In the genomic region with DNA sequence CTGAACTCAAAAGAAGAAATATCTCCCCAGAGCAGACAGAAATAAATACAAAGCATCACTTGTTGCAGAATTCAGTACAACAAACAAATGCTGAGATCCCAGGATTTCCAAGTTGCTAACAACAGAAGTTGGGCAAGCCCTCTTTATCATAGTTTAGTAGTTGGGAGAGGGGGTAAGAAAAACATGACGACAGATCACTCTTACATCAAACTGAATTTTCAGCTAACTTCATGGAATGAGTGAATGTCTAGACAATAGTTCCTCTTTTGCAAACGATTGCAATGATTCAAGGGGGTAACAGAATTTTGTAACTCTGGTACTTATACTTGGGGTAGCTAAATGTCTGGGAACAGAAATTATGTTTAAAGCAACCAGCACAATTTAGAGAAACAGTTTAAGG, we compare ENCODE assay signal across 17 mouse cellular contexts. TPM values are rescaled to one million over a fixed set of nuclear protein-coding genes. Genes with fewer than 3 reads are reported as not detected.
DNase-seq lines count a peak whose midpoint lies in the region; ATAC-seq and TF ChIP-seq lines count a peak whose summit lies in the region.
"Had no signal": no experiment of that assay in that cellular context is flagged by ENCODE, and none has a peak within 500 bp of the region (broad histone marks: within the 10 kb centered on the region; RNA-seq: fewer than 3 reads in every experiment).

No protein-coding gene starts in this region.

- 44% methylated on average over 2 of the region's 2 CpGs for WGBS in lung, postnatal 0 days
- WGBS in forebrain, postnatal 0 days = 32% methylated on average over 2 of the region's 2 CpGs
- 84% methylated on average over 2 of the region's 2 CpGs for WGBS in limb, embryonic 11.5 days
- 58% methylated on average over 2 of the region's 2 CpGs for WGBS in neural tube, embryonic 14.5 days

- no peak for TF ChIP-seq CTCF in lung, postnatal 0 days (IDR thresholded peaks at IDR 0.05)
- no peak for TF ChIP-seq CTCF in forebrain, postnatal 0 days (IDR thresholded peaks at IDR 0.05; ENCODE audit: low read depth)

- TF ChIP-seq EP300 in lung, postnatal 0 days (IDR thresholded peaks at IDR 0.05) = no peak

- peaks cover 9% of the 10 kb centered on the region; the same call in 1 of the 2 replicates for H3K27me3 ChIP-seq in lung, postnatal 0 days (replicated peaks; ENCODE audit: insufficient read depth, low read length)
- H3K27me3 ChIP-seq in forebrain, postnatal 0 days (ENCODE audit: insufficient read depth, low read length) = no peaks in the 10 kb centered on the region
- peaks cover 6% of the 10 kb centered on the region; the same call in 1 of the 2 replicates for H3K27me3 ChIP-seq in limb, embryonic 11.5 days (ENCODE audit: control insufficient read depth, insufficient read depth, low read length)
- no peaks in the 10 kb centered on the region for H3K27me3 ChIP-seq in neural tube, embryonic 14.5 days (ENCODE audit: control insufficient read depth, insufficient read depth, low read length)

- H3K9ac ChIP-seq in lung, postnatal 0 days (replicated peaks; ENCODE audit: low read depth) = no peak overlapping the region
- H3K9ac ChIP-seq in forebrain, postnatal 0 days = no peak overlapping the region
- no peak overlapping the region for H3K9ac ChIP-seq in limb, embryonic 11.5 days (ENCODE audit: low read length)
- no peak overlapping the region for H3K9ac ChIP-seq in neural tube, embryonic 14.5 days (replicated peaks; ENCODE audit: low read depth, low read length)

- ATAC-seq in lung, postnatal 0 days = no peak
- ATAC-seq in forebrain, postnatal 0 days = no peak
- ATAC-seq in limb, embryonic 11.5 days (ENCODE audit: insufficient number of reproducible peaks, low FRiP score, low TSS enrichment, low read depth) = no peak
- ATAC-seq in neural tube, embryonic 14.5 days (ENCODE audit: low read depth) = no peak

- DNase-seq in lung, postnatal 0 days (ENCODE audit: low spot score) = peak; percentile 55
- no peak for DNase-seq in lung, postnatal 14 days
- DNase-seq in forebrain, postnatal 0 days = no peak
- no peak for DNase-seq in limb, embryonic 11.5 days (ENCODE audit: low spot score)
- no peak for DNase-seq in ovary, adult 18-20 months (ENCODE audit: low spot score)
- no peak for DNase-seq in spleen, postnatal 10 days (ENCODE audit: low spot score in 2 of 2)
- DNase-seq in thymus, postnatal 0 days (ENCODE audit: low spot score) = no peak
- DNase-seq: cerebellum, adult 18-20 months; gastrocnemius, postnatal 14 days; kidney, postnatal 10 days; right cerebral cortex, postnatal 14 days; thymus, postnatal 25 days had no signal

- H3K4me1 ChIP-seq in lung, postnatal 0 days (ENCODE audit: insufficient read depth, low read depth, low read length) = no peaks in the 10 kb centered on the region
- peaks cover 10% of the 10 kb centered on the region for H3K4me1 ChIP-seq in forebrain, postnatal 0 days (ENCODE audit: insufficient read depth)
- H3K4me1 ChIP-seq in limb, embryonic 11.5 days (ENCODE audit: control insufficient read depth, insufficient read depth, low read length) = no peaks in the 10 kb centered on the region
- H3K4me1 ChIP-seq in neural tube, embryonic 14.5 days (ENCODE audit: control insufficient read depth, insufficient read depth, low read length) = peaks cover 13% of the 10 kb centered on the region

- no peak overlapping the region for H3K27ac ChIP-seq in lung, postnatal 0 days (ENCODE audit: low read length)
- H3K27ac ChIP-seq in forebrain, postnatal 0 days (ENCODE audit: low read depth, low read length) = peak overlapping the region; percentile 91; the same call in 1 of the 2 replicates
- H3K27ac ChIP-seq in limb, embryonic 11.5 days (replicated peaks; ENCODE audit: low read depth, low read length) = no peak overlapping the region
- H3K27ac ChIP-seq in neural tube, embryonic 14.5 days (ENCODE audit: low read depth, low read length) = no peak overlapping the region
- H3K27ac ChIP-seq: macrophage had no signal

- no peaks in the 10 kb centered on the region for H3K36me3 ChIP-seq in lung, postnatal 0 days (ENCODE audit: insufficient read depth, low read length)
- H3K36me3 ChIP-seq in forebrain, postnatal 0 days (ENCODE audit: insufficient read depth) = no peaks in the 10 kb centered on the region
- H3K36me3 ChIP-seq in limb, embryonic 11.5 days (ENCODE audit: control insufficient read depth, insufficient read depth, low read length) = no peaks in the 10 kb centered on the region
- no peaks in the 10 kb centered on the region for H3K36me3 ChIP-seq in neural tube, embryonic 14.5 days (ENCODE audit: control insufficient read depth, insufficient read depth, low read length)
- H3K36me3 ChIP-seq: heart, embryonic 12.5 days had no signal

- H3K9me3 ChIP-seq in lung, postnatal 0 days (ENCODE audit: low read length) = no peaks in the 10 kb centered on the region
- H3K9me3 ChIP-seq in forebrain, postnatal 0 days (ENCODE audit: low read length) = no peaks in the 10 kb centered on the region
- no peaks in the 10 kb centered on the region for H3K9me3 ChIP-seq in limb, embryonic 11.5 days (ENCODE audit: control insufficient read depth, low read length)
- H3K9me3 ChIP-seq in neural tube, embryonic 14.5 days (ENCODE audit: control insufficient read depth, low read length) = no peaks in the 10 kb centered on the region
- H3K9me3 ChIP-seq: heart, embryonic 12.5 days had no signal

- no peak overlapping the region for H3K4me2 ChIP-seq in lung, postnatal 0 days (replicated peaks; ENCODE audit: low read depth, low read length)
- peak overlapping the region; percentile 68; the same call in 1 of the 2 replicates for H3K4me2 ChIP-seq in forebrain, postnatal 0 days (ENCODE audit: low read depth)
- peak overlapping the region; percentile 93 for H3K4me2 ChIP-seq in limb, embryonic 11.5 days (ENCODE audit: low read depth, severe bottlenecking)
- H3K4me2 ChIP-seq in neural tube, embryonic 14.5 days (ENCODE audit: low read depth, low read length) = peak overlapping the region; percentile 71; the same call in 1 of the 2 replicates

- H3K4me3 ChIP-seq in lung, postnatal 0 days (ENCODE audit: low read depth, low read length) = no peak overlapping the region
- H3K4me3 ChIP-seq in forebrain, postnatal 0 days (ENCODE audit: low read depth, low read length) = peak overlapping the region; percentile 79; the same call in 1 of the 2 replicates
- no peak overlapping the region for H3K4me3 ChIP-seq in limb, embryonic 11.5 days (ENCODE audit: low read depth, low read length)
- no peak overlapping the region for H3K4me3 ChIP-seq in neural tube, embryonic 14.5 days (ENCODE audit: low read depth, low read length)
- H3K4me3 ChIP-seq: erythroblast, embryonic 14.5 days had no signal

RNA-seq across cellular contexts. Expression of a gene that starts 1.2 kb away (rescaled TPM):
- 2.7 and 4.2 TPM in 2 replicates for polyA plus RNA-seq in lung, postnatal 0 days (2015; fragmentation: Nextera tagmentation; extraction: Ambion mirVana)
- total RNA-seq in forebrain, postnatal 0 days (2014; rRNA removed) = 30.4 and 34.7 TPM in 2 replicates
- polyA plus RNA-seq in forebrain, postnatal 0 days (2015; fragmentation: Nextera tagmentation; extraction: Ambion mirVana) = 8.1 and 13.9 TPM in 2 replicates
- polyA plus RNA-seq in limb, embryonic 11.5 days (2014; fragmentation: Nextera tagmentation; extraction: Ambion mirVana) = 2.2 TPM in 2 replicates
- 7.2 and 10.3 TPM in 2 replicates for polyA plus RNA-seq in neural tube, embryonic 14.5 days (2014; fragmentation: Nextera tagmentation; extraction: Ambion mirVana)
- polyA plus RNA-seq in thymus, postnatal 0 days (2015; fragmentation: Nextera tagmentation; extraction: Ambion mirVana) = 29.2 and 35.2 TPM in 2 replicates
- total RNA-seq: MEL had no signal
- polyA plus RNA-seq: erythroblast, embryonic 14.5 days had no signal
